Mouse (Mus musculus): Measurements from ENCODE around the gene Hmgn3.

GRCm38 (mm10) chr9:83097816-83098215, 48.7 kb downstream of the Hmgn3 start:
- no peak for TF ChIP-seq CTCF (IDR thresholded peaks at IDR 0.05; ENCODE audit: low read depth, low read length)
- no peak for TF ChIP-seq POLR2A (IDR thresholded peaks at IDR 0.05; ENCODE audit: borderline replicate concordance, low read depth, low read length)
